Comparison of ENCODE assay signal across 27 mouse cellular contexts in genomic region chr2:112014900-112015299, GRCm38 (mm10). TPM values are rescaled to one million over a fixed set of nuclear protein-coding genes. Genes with fewer than 3 reads are reported as not detected.
A peak's percentile ranks its signal among the peaks of the same experiment; 100 is the strongest.
DNase-seq lines count a peak whose midpoint lies in the region; TF ChIP-seq lines count a peak whose summit lies in the region.
"Had no signal": no experiment of that assay in that cellular context is flagged by ENCODE, and none has a peak within 500 bp of the region (broad histone marks: within the 10 kb centered on the region; RNA-seq: fewer than 3 reads in every experiment).

No protein-coding gene starts in this region.

- H3K36me3 ChIP-seq in C2C12 (ENCODE audit: control insufficient read depth, insufficient read depth) = no peaks in the 10 kb centered on the region
- H3K36me3 ChIP-seq: embryonic facial prominence, embryonic 10.5 days; embryonic facial prominence, embryonic 12.5 days; forebrain, embryonic 10.5 days; forebrain, embryonic 12.5 days had no signal

- H3K79me3 ChIP-seq in C2C12 (ENCODE audit: low read depth) = no peaks in the 10 kb centered on the region

- TF ChIP-seq CTCF in C2C12 (IDR thresholded peaks at IDR 0.05; ENCODE audit: control insufficient read depth, insufficient read depth, insufficient read length) = no peak

- H3K4me3 ChIP-seq in C2C12 (ENCODE audit: insufficient read depth, poor library complexity, severe bottlenecking) = no peak overlapping the region
- H3K4me3 ChIP-seq: embryonic facial prominence, embryonic 10.5 days; embryonic facial prominence, embryonic 12.5 days; forebrain, embryonic 10.5 days; forebrain, embryonic 12.5 days had no signal

- DNase-seq in NIH3T3 (ENCODE audit: low read depth) = peak; percentile 38
- peak; percentile 1 for DNase-seq in fibroblast of lung, adult 2 months (ENCODE audit: low read depth)
- DNase-seq in yolk sac, embryonic 10.5 days (ENCODE audit: low spot score) = no peak
- DNase-seq in spleen, adult 12 weeks (ENCODE audit: low spot score) = no peak
- DNase-seq in cerebellum, adult 18-20 months = no peak
- no peak for DNase-seq in right cerebral cortex, postnatal 4 days
- DNase-seq: adrenal gland, adult 2 months; adrenal gland, postnatal 10 days; adrenal gland, postnatal 25 days; B cell, adult 2 months; cerebellum, adult 11 months; cerebellum, adult 2 months; cerebellum, adult 9-10 months; cerebellum, postnatal 10 days; cerebellum, postnatal 25 days had no signal

- H3K27me3 ChIP-seq in C2C12 (ENCODE audit: control insufficient read depth, insufficient read depth, insufficient read length) = no peaks in the 10 kb centered on the region
- H3K27me3 ChIP-seq: embryonic facial prominence, embryonic 12.5 days; forebrain, embryonic 12.5 days had no signal

- H3ac ChIP-seq in C2C12 (ENCODE audit: control insufficient read depth, insufficient read length, low read depth) = no peak overlapping the region

- no peaks in the 10 kb centered on the region for H3K79me2 ChIP-seq in C2C12 (ENCODE audit: control insufficient read depth, insufficient read depth)

TF ChIP-seq in C2C12, 6 proteins besides CTCF, POLR2A, EP300 and RAD21:
- TF ChIP-seq FOSL1 (IDR thresholded peaks at IDR 0.05; ENCODE audit: insufficient read depth, low read length, poor library complexity, severe bottlenecking) (no peak), MYOD1 (IDR thresholded peaks at IDR 0.05; ENCODE audit: control insufficient read depth, insufficient read length, low read depth) (no peak), USF1 (IDR thresholded peaks at IDR 0.05; ENCODE audit: low read depth) (no peak), MAX (IDR thresholded peaks at IDR 0.05) (no peak), MYOG (IDR thresholded peaks at IDR 0.05; ENCODE audit: control insufficient read depth, extremely low read depth, insufficient read length) (no peak), CEBPB (IDR thresholded peaks at IDR 0.05; ENCODE audit: low read depth) (peak; percentile 60)
TF ChIP-seq in C2C12: peak in this region for 1.

RNA-seq across cellular contexts. Expression of gene Olfr1310, which starts 2.4 kb away (rescaled TPM):
- not detected for polyA plus RNA-seq in C2C12 (2012; fragmentation: generic; extraction: Trizol)
- polyA plus RNA-seq: activated CD4-positive, CD25-positive, alpha-beta regulatory T cell, adult 4 months; adrenal gland, adult 2 months; brain, embryonic 14.5 days; cerebellum, adult 2 months; cortical plate, adult 2 months; embryonic facial prominence, embryonic 10.5 days; embryonic facial prominence, embryonic 12.5 days; embryonic facial prominence, embryonic 14.5 days; forebrain, embryonic 10.5 days; forebrain, embryonic 12.5 days; forebrain, embryonic 14.5 days; forebrain, embryonic 16.5 days; frontal cortex, adult 2 months had no signal

RNA-seq across cellular contexts. Expression of gene Olfr1311, which starts 9.3 kb away (rescaled TPM):
- not detected for polyA plus RNA-seq in C2C12 (2012; fragmentation: generic; extraction: Trizol)
- polyA plus RNA-seq: activated CD4-positive, CD25-positive, alpha-beta regulatory T cell, adult 4 months; adrenal gland, adult 2 months; brain, embryonic 14.5 days; cerebellum, adult 2 months; cortical plate, adult 2 months; embryonic facial prominence, embryonic 10.5 days; embryonic facial prominence, embryonic 12.5 days; embryonic facial prominence, embryonic 14.5 days; forebrain, embryonic 10.5 days; forebrain, embryonic 12.5 days; forebrain, embryonic 14.5 days; forebrain, embryonic 16.5 days; frontal cortex, adult 2 months had no signal

RNA-seq across cellular contexts. Expression of gene Olfr1309, which starts 24.8 kb away (rescaled TPM):
- not detected for polyA plus RNA-seq in C2C12 (2012; fragmentation: generic; extraction: Trizol)
- polyA plus RNA-seq: activated CD4-positive, CD25-positive, alpha-beta regulatory T cell, adult 4 months; adrenal gland, adult 2 months; brain, embryonic 14.5 days; cerebellum, adult 2 months; cortical plate, adult 2 months; embryonic facial prominence, embryonic 10.5 days; embryonic facial prominence, embryonic 12.5 days; embryonic facial prominence, embryonic 14.5 days; forebrain, embryonic 10.5 days; forebrain, embryonic 12.5 days; forebrain, embryonic 14.5 days; forebrain, embryonic 16.5 days; frontal cortex, adult 2 months had no signal

RNA-seq across cellular contexts. Expression of gene Olfr1312, which starts 35.1 kb away (rescaled TPM):
- polyA plus RNA-seq in C2C12 (2012; fragmentation: generic; extraction: Trizol) = not detected
- polyA plus RNA-seq: adrenal gland, adult 2 months; cerebellum, adult 2 months; cortical plate, adult 2 months; embryonic facial prominence, embryonic 10.5 days; embryonic facial prominence, embryonic 12.5 days; embryonic facial prominence, embryonic 14.5 days; forebrain, embryonic 10.5 days; forebrain, embryonic 12.5 days; forebrain, embryonic 14.5 days; forebrain, embryonic 16.5 days; frontal cortex, adult 2 months had no signal

RNA-seq across cellular contexts. Expression of gene Olfr1308, which starts 50.2 kb away (rescaled TPM):
- not detected for polyA plus RNA-seq in C2C12 (2012; fragmentation: generic; extraction: Trizol)
- polyA plus RNA-seq: activated CD4-positive, CD25-positive, alpha-beta regulatory T cell, adult 4 months; adrenal gland, adult 2 months; brain, embryonic 14.5 days; cerebellum, adult 2 months; cortical plate, adult 2 months; embryonic facial prominence, embryonic 10.5 days; embryonic facial prominence, embryonic 12.5 days; embryonic facial prominence, embryonic 14.5 days; forebrain, embryonic 10.5 days; forebrain, embryonic 12.5 days; forebrain, embryonic 14.5 days; forebrain, embryonic 16.5 days; frontal cortex, adult 2 months had no signal

Comparison
In these comparisons a context has a peak if more than half of its experiments do, and no peak if none do; other contexts are left out.
1. DNase-seq: peak in NIH3T3 (single experiment) and fibroblast of lung, adult 2 months (single experiment); none in yolk sac, embryonic 10.5 days (single experiment), spleen, adult 12 weeks (single experiment), cerebellum, adult 18-20 months (0 of 2) and right cerebral cortex, postnatal 4 days (single experiment).